Mouse (Mus musculus) ES-CJ7 (cell line): ENCODE data around the gene Ube3b.

Experiments used
- DNase-seq: peaks from one replicate; pipeline ENCODE4 v3.0.0; 2011; ENCODE audit warnings: low read depth, low spot score

Gene Ube3b

GRCm38 (mm10) chr5:114380209-114381012 is at the start of gene Ube3b, which contains the start of gene Kctd10:
Gene Ube3b (plus strand): TSS chr5:114380607.
Gene Kctd10 (minus strand): TSS chr5:114380508.
- peak; percentile 88 for DNase-seq

GRCm38 (mm10) chr5:114342996-114343395 is 37.4 kb upstream of the Ube3b start:
- no peak for DNase-seq

- peak; percentile 59 for DNase-seq
Observed at GRCm38 (mm10) chr5:114343612-114344011, 36.8 kb upstream of the Ube3b start.

- DNase-seq = peak; percentile 86
Observed at GRCm38 (mm10) chr5:114345538-114345937, 34.9 kb upstream of the Ube3b start.

- DNase-seq = no peak
Observed at GRCm38 (mm10) chr5:114347005-114347404, 33.4 kb upstream of the Ube3b start.

GRCm38 (mm10) chr5:114351490-114351889 is 28.9 kb upstream of the Ube3b start:
- peak; percentile 68 for DNase-seq

- peak; percentile 95 for DNase-seq
Observed at GRCm38 (mm10) chr5:114356250-114356935, 24.0 kb upstream of the Ube3b start.

- peak; percentile 56 for DNase-seq
Observed at GRCm38 (mm10) chr5:114356936-114357751, 23.3 kb upstream of the Ube3b start.

- DNase-seq = no peak
Observed at GRCm38 (mm10) chr5:114358833-114359232, 21.6 kb upstream of the Ube3b start.

GRCm38 (mm10) chr5:114359586-114359985 is 20.8 kb upstream of the Ube3b start:
- no peak for DNase-seq

GRCm38 (mm10) chr5:114360968-114361367 is 19.4 kb upstream of the Ube3b start:
- no peak for DNase-seq

- DNase-seq = no peak
Observed at GRCm38 (mm10) chr5:114365043-114365752, 15.2 kb upstream of the Ube3b start.

GRCm38 (mm10) chr5:114368121-114368520 is 12.3 kb upstream of the Ube3b start:
- DNase-seq = no peak

GRCm38 (mm10) chr5:114368803-114369496 is 11.5 kb upstream of the Ube3b start:
- DNase-seq = no peak

- DNase-seq = no peak
Observed at GRCm38 (mm10) chr5:114369921-114370320, 10.5 kb upstream of the Ube3b start.

- no peak for DNase-seq
Observed at GRCm38 (mm10) chr5:114370371-114370776, 10.0 kb upstream of the Ube3b start.

- no peak for DNase-seq
Observed at GRCm38 (mm10) chr5:114371331-114371730, 9.1 kb upstream of the Ube3b start.

GRCm38 (mm10) chr5:114371731-114372473 is 8.5 kb upstream of the Ube3b start:
- no peak for DNase-seq

GRCm38 (mm10) chr5:114372565-114372964 is 7.8 kb upstream of the Ube3b start:
- DNase-seq = peak; percentile 70

- no peak for DNase-seq
Observed at GRCm38 (mm10) chr5:114373174-114373573, 7.2 kb upstream of the Ube3b start.
